Mouse (Mus musculus) thymus, adult 2 months (tissue): ENCODE data around the gene Fmnl2.

ENCODE experiments used
- CTCF ChIP-seq: fragments of 200-500 bp; IDR thresholded peaks from 2 replicates; pipeline ENCODE4 v1.5.1; 2012; ENCODE audit warnings: mild to moderate bottlenecking, control low read depth, low read length, moderate library complexity, borderline replicate concordance; ENCODE audit not compliant: control insufficient read depth, poor library complexity, insufficient read depth; ENCODE audit errors: extremely low read depth
- POLR2A ChIP-seq: fragments of 200-500 bp; IDR thresholded peaks from 2 replicates; pipeline ENCODE4 v1.6.1; 2012; ENCODE audit warnings: mild to moderate bottlenecking, low read length, control low read depth, moderate library complexity; ENCODE audit not compliant: control insufficient read depth, poor library complexity, insufficient read depth; ENCODE audit errors: extremely low read depth

DNA sequence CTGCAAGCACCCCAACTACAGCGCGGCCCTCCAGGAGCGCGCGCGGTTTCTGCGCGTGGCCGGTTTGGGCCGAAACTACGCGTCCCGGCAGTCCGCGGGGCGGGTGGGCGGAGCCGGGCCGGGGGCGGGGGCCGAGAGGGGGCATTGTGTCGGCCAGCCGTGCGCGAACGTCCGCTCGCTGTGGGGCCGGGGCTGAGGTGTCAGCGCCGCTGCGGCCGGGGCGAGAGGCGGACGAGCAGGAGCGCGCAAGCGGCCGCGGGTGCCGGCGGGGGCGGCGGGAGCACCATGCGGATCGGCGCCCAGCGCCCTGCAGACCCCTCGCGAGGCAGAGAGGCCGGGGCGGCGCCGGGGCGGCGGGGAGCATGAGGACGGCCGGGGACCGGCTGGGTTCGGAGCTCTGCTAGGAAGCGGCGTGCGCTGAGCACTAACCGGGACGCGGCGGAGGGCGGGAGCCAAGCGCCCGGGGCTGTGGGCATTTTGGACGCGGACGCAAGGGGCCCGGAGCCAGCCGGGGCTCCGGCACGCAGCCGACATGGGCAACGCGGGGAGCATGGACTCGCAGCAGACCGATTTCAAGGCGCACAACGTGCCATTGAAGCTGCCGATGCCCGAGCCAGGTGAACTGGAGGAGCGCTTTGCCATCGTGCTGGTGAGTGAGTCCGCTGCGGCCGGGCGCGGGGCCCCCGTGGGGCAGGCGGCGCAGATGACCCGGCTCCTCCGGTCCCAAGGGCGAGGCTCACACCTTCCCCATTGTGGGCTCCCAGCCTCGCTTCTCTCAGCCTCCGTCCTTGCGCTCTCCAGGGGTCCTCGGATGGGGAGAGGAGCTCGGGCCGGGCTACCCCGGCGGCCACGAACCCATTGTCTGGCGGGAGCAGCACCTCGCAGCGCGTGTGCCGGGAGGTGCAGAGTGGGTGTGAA is at the start of gene Fmnl2:
- no peak for TF ChIP-seq POLR2A
- no peak for TF ChIP-seq CTCF
